ENCODE assay signal across 8 mouse cellular contexts in the genomic region with DNA sequence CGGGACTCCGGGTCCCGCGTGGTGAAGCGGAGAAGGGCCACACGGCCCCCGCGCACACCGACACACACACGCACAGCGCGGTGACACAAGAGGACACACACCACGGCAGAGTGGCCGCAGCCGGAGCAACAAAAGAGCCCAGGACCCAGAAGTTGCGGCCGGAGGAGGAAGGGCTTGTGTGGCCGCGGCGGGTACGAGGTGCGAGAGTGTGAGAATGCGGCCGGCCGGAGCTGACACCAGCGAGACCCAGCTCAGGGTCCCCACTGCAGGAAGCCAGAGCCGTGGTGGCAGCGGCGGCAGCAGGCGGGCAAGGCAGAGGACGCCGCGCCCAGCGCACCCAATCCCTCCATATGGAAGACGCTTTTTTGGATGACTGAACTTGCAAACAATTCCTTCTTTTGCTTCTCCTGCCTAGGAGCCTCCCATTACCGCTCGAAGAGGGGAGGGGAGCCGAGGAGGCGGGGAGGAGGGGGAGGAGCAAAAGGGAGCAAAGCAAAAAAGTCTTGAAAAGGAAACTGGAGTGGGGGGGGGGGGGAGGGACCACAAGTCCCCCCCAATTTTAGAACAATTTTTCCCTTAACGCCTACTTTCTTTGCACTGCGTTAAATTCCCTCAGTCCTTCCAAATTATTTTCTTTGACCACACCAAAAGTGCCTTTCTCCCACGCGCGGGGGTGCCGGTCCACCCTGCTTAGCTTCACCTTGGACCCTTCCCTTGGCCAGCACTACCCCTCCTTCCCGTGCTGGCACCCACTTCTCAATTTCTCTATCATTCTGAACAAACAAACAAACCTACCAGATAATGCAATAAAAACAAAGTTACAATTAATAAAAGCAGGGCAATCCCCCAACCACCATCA. TPM values are rescaled to one million over a fixed set of nuclear protein-coding genes. Genes with fewer than 3 reads are reported as not detected.
DNase-seq lines count a peak whose midpoint lies in the region; ATAC-seq and TF ChIP-seq lines count a peak whose summit lies in the region.

Boc (minus strand) TSS at position 427 of the 859 bp plus-strand sequence.

- TF ChIP-seq CTCF in forebrain, postnatal 0 days (IDR thresholded peaks at IDR 0.05; ENCODE audit: low read depth), result no peak
- TF ChIP-seq CTCF in lung, adult 2 months (IDR thresholded peaks at IDR 0.05; ENCODE audit: insufficient read depth, low read length), result no peak

- H3K36me3 ChIP-seq in forebrain, postnatal 0 days (ENCODE audit: insufficient read depth), result no peaks in the 10 kb centered on the region
- no peaks in the 10 kb centered on the region for H3K36me3 ChIP-seq in neural tube, embryonic 14.5 days (ENCODE audit: control insufficient read depth, insufficient read depth, low read length)

- intact Hi-C loops in heart, postnatal 25 days (cut with DNase I), result loop anchor here (5.0 kb wide), 1 partner anchor 74 kb away; no protein-coding TSS in a partner anchor

- 2% methylated on average over 45 of the region's 46 CpGs for WGBS in forebrain, postnatal 0 days
- under 1% methylated on average over 46 of the region's 46 CpGs for WGBS in large intestine, adult 2 months
- under 1% methylated on average over 45 of the region's 46 CpGs for WGBS in lung, adult 2 months
- WGBS in neural tube, embryonic 14.5 days, result under 1% methylated on average over 42 of the region's 46 CpGs

- H3K27me3 ChIP-seq in forebrain, postnatal 0 days (ENCODE audit: insufficient read depth, low read length), result no peaks in the 10 kb centered on the region
- no peaks in the 10 kb centered on the region for H3K27me3 ChIP-seq in neural tube, embryonic 14.5 days (ENCODE audit: control insufficient read depth, insufficient read depth, low read length)

- peak within 1 kb of the TSS; percentile 98 for H3K4me2 ChIP-seq in forebrain, postnatal 0 days (ENCODE audit: low read depth)
- peak within 1 kb of the TSS; percentile 95 for H3K4me2 ChIP-seq in neural tube, embryonic 14.5 days (ENCODE audit: low read depth, low read length)

- peak; percentile 65 for ATAC-seq in forebrain, postnatal 0 days
- peak; percentile 73 for ATAC-seq in neural tube, embryonic 14.5 days (ENCODE audit: low read depth)

- H3K27ac ChIP-seq in forebrain, postnatal 0 days (ENCODE audit: low read depth, low read length), result peak within 1 kb of the TSS; percentile 75
- H3K27ac ChIP-seq in neural tube, embryonic 14.5 days (ENCODE audit: low read depth, low read length), result peak within 1 kb of the TSS; percentile 79

- peak within 1 kb of the TSS; percentile 67 for H3K4me3 ChIP-seq in forebrain, postnatal 0 days (ENCODE audit: low read depth, low read length)
- peak within 1 kb of the TSS; percentile 64 for H3K4me3 ChIP-seq in lung, adult 2 months (replicated peaks; ENCODE audit: extremely low read depth, low read depth, low read length)
- peak within 1 kb of the TSS; percentile 74 for H3K4me3 ChIP-seq in neural tube, embryonic 14.5 days (ENCODE audit: low read depth, low read length)

- peak; percentile 37 for DNase-seq in ES-CJ7 (ENCODE audit: low read depth, low spot score)
- peak; percentile 87 for DNase-seq in cerebellum, adult 11-12 months
- DNase-seq in forebrain, postnatal 0 days, result peak; percentile 67
- DNase-seq in heart, postnatal 25 days (ENCODE audit: low spot score), result peak; percentile 62
- peak; percentile 60 for DNase-seq in large intestine, adult 2 months (ENCODE audit: low read depth, low spot score)
- peak; percentile 47 for DNase-seq in lung, adult 2 months
- DNase-seq in thymus, postnatal 36 days, result peak; percentile 7 to 13

- peak; percentile 37; the same call in 1 of the 2 replicates for TF ChIP-seq POLR2A in lung, adult 2 months (IDR thresholded peaks at IDR 0.05; ENCODE audit: borderline replicate concordance, extremely low read depth, low read depth, low read length)

- H3K9me3 ChIP-seq in forebrain, postnatal 0 days (ENCODE audit: low read length), result no peaks in the 10 kb centered on the region
- no peaks in the 10 kb centered on the region for H3K9me3 ChIP-seq in neural tube, embryonic 14.5 days (ENCODE audit: control insufficient read depth, low read length)

- H3K9ac ChIP-seq in forebrain, postnatal 0 days, result peak within 1 kb of the TSS; percentile 65
- H3K9ac ChIP-seq in neural tube, embryonic 14.5 days (replicated peaks; ENCODE audit: low read depth, low read length), result peak within 1 kb of the TSS; percentile 76

- H3K4me1 ChIP-seq in forebrain, postnatal 0 days (ENCODE audit: insufficient read depth), result no peaks in the 10 kb centered on the region; the same call in 1 of the 2 replicates
- H3K4me1 ChIP-seq in lung, adult 2 months (ENCODE audit: control insufficient read depth, insufficient read depth, low read length), result no peaks in the 10 kb centered on the region
- 0 out of 2 replicates have a peak, but pooled peaks cover 2% of the 10 kb centered on the region for H3K4me1 ChIP-seq in neural tube, embryonic 14.5 days (ENCODE audit: control insufficient read depth, insufficient read depth, low read length)

RNA-seq across cellular contexts. Expression of gene Boc, which starts in this region (rescaled TPM):
- total RNA-seq in forebrain, postnatal 0 days (2014; rRNA removed), result 12.3 TPM in 2 replicates
- polyA plus RNA-seq in forebrain, postnatal 0 days (2015; fragmentation: Nextera tagmentation; extraction: Ambion mirVana), result 2.8 and 3.5 TPM in 2 replicates
- total RNA-seq in heart, postnatal 25 days (2021), result 1 to 10 TPM; 4.5 to 5.8 TPM
- 4.4 and 5.2 TPM in 2 replicates for polyA plus RNA-seq in large intestine, adult 2 months (2012; rRNA removed)
- 22.2 and 23.4 TPM in 2 replicates for polyA plus RNA-seq in lung, adult 2 months (2012; rRNA removed)
- 7.8 and 9.9 TPM in 2 replicates for polyA plus RNA-seq in neural tube, embryonic 14.5 days (2014; fragmentation: Nextera tagmentation; extraction: Ambion mirVana)

Comparison
In these comparisons a context has a peak if more than half of its experiments do, and no peak if none do; other contexts are left out.
1. Peak in every context shown above with its lines: DNase-seq, ATAC-seq, H3K4me3 ChIP-seq and H3K27ac ChIP-seq.
2. DNase-seq: peak in every context shown above with its lines; median percentile 87 in cerebellum, adult 11-12 months; 67 in forebrain, postnatal 0 days; 62 in heart, postnatal 25 days; 60 in large intestine, adult 2 months; 47 in lung, adult 2 months; 37 in ES-CJ7; 10 in thymus, postnatal 36 days.